Mouse (Mus musculus) lung, embryonic 14.5 days (tissue): Measurements from ENCODE around the gene Prss56. TPM values are rescaled to one million over a fixed set of nuclear protein-coding genes. Genes with fewer than 3 reads are reported as not detected.

ENCODE experiments used
- ATAC-seq: fragments of 200-750 bp; cut with Nextera tagmentation; 2 replicates; pipeline ENCODE4 v1.8.0; 2017; ENCODE audit warnings: mild to moderate bottlenecking, moderate TSS enrichment, moderate library complexity; ENCODE audit not compliant: insufficient read depth
- DNase-seq: peaks from one replicate; pipeline ENCODE4 v3.0.0-alpha.2; 2015
- H3K27ac ChIP-seq: fragments of 300-500 bp; sonication (generic); 2 replicates; pipeline ENCODE4 v1.5.1; 2014; ENCODE audit warnings: low read depth, mild to moderate bottlenecking, moderate library complexity
- H3K27me3 ChIP-seq: fragments of 300-500 bp; sonication (generic); 2 replicates; pipeline ENCODE4 v1.6.1; 2014; ENCODE audit warnings: low read length, control low read depth; ENCODE audit not compliant: insufficient read depth
- H3K36me3 ChIP-seq: fragments of 300-500 bp; sonication (generic); 2 replicates; pipeline ENCODE4 v1.6.1; 2014; ENCODE audit warnings: control low read depth; ENCODE audit not compliant: insufficient read depth
- H3K4me1 ChIP-seq: fragments of 300-500 bp; sonication (generic); 2 replicates; pipeline ENCODE4 v1.6.1; 2014; ENCODE audit warnings: antibody characterized with exemption, control low read depth; ENCODE audit not compliant: insufficient read depth
- H3K4me2 ChIP-seq: fragments of 300-500 bp; sonication (generic); 2 replicates; pipeline ENCODE4 v1.6.1; 2014; ENCODE audit warnings: mild to moderate bottlenecking
- H3K4me3 ChIP-seq: fragments of 300-500 bp; sonication (generic); 2 replicates; pipeline ENCODE4 v1.5.1; 2014; ENCODE audit warnings: low read depth, low read length
- H3K9ac ChIP-seq: fragments of 300-500 bp; sonication (generic); 2 replicates; pipeline ENCODE4 v1.6.1; 2014
- H3K9me3 ChIP-seq: fragments of 300-500 bp; sonication (generic); 2 replicates; pipeline ENCODE4 v1.6.1; 2016; ENCODE audit warnings: low read depth, low read length, control low read depth
- CTCF ChIP-seq: IDR thresholded peaks from 2 replicates; pipeline ENCODE4 v1.5.1; 2016; ENCODE audit warnings: antibody characterized with exemption, low read depth
- WGBS: fragments of 180-500 bp; shearing (Covaris S2); extraction: QIAGEN DNeasy Blood & Tissue Kit; methylation state at CpG from one replicate; pipeline ENCODE4 v1.1.7; 2014; 5-methylcytosine and 5-hydroxymethylcytosine counted together
- polyA plus RNA-seq: library from polyadenylated mRNA; unstranded; fragments of >200 nt; fragmentation: Nextera tagmentation; extraction: Ambion mirVana; gene quantifications from 2 replicates; pipeline ENCODE4 v1.2.1, GENCODE M21; 2014

Prss56 gene
- polyA plus RNA-seq, 1 experiment from 2014 or later = not detected

GRCm38 (mm10) chr1:87154501-87155120 is 28.5 kb upstream of the Prss56 start:
- Histone ChIP-seq H3K27ac (no peak overlapping the region), H3K4me3 (peak overlapping the region; percentile 32), H3K36me3 (no peaks in the 10 kb centered on the region), H3K27me3 (peaks cover 98% of the 10 kb centered on the region), H3K4me1 (no peaks in the 10 kb centered on the region), H3K9ac (no peak overlapping the region), H3K4me2 (peak overlapping the region; percentile 56), H3K9me3 (no peaks in the 10 kb centered on the region)
- 1% methylated on average over 56 of the region's 58 CpGs for WGBS
- DNase-seq (no peak), ATAC-seq (0 out of 2 replicates have a peak, but pooled peaks have one; percentile 16)
- TF ChIP-seq CTCF = peak; percentile 20; the same call in 1 of the 2 replicates

- under 1% methylated on average over 50 of the region's 56 CpGs for WGBS
- Histone ChIP-seq H3K27me3 (peaks cover 88% of the 10 kb centered on the region), H3K9ac (no peak overlapping the region; the same call in 1 of the 2 replicates), H3K4me1 (no peaks in the 10 kb centered on the region), H3K4me3 (peak overlapping the region; percentile 33), H3K36me3 (no peaks in the 10 kb centered on the region), H3K9me3 (no peaks in the 10 kb centered on the region), H3K4me2 (peak overlapping the region; percentile 60), H3K27ac (no peak overlapping the region)
- no peak; the same call in 1 of the 2 replicates for ATAC-seq
- DNase-seq = peak; percentile 59
- no peak for TF ChIP-seq CTCF
Measured at GRCm38 (mm10) chr1:87155531-87156198, 27.4 kb upstream of the Prss56 start.

GRCm38 (mm10) chr1:87156199-87156587 is 26.9 kb upstream of the Prss56 start, which contains the start of gene Ecel1:
Ecel1 (minus strand) TSS chr1:87156521.
- Histone ChIP-seq H3K4me2 (peak within 1 kb of the TSS; percentile 60), H3K9me3 (no peaks in the 10 kb centered on the region), H3K9ac (no peak within 1 kb of the TSS; the same call in 1 of the 2 replicates), H3K27ac (no peak within 1 kb of the TSS), H3K4me3 (peak within 1 kb of the TSS; percentile 33), H3K36me3 (no peaks in the 10 kb centered on the region), H3K27me3 (peaks cover 83% of the 10 kb centered on the region), H3K4me1 (no peaks in the 10 kb centered on the region)
- no peak for TF ChIP-seq CTCF
- 2% methylated on average over 12 of the region's 12 CpGs for WGBS
- ATAC-seq (no peak), DNase-seq (no peak)

- H3K27me3 ChIP-seq = peaks cover 51% of the 10 kb centered on the region
- ATAC-seq (no peak), DNase-seq (no peak)
- no peaks in the 10 kb centered on the region for H3K4me1 ChIP-seq
- no peaks in the 10 kb centered on the region for H3K36me3 ChIP-seq
- no peak overlapping the region for H3K9ac ChIP-seq
- no peak overlapping the region for H3K27ac ChIP-seq
- no peaks in the 10 kb centered on the region for H3K9me3 ChIP-seq
- H3K4me2 ChIP-seq = no peak overlapping the region
- no peak overlapping the region for H3K4me3 ChIP-seq
- no peak for TF ChIP-seq CTCF
- WGBS = 74% methylated on average over 3 of the region's 3 CpGs
Measured at GRCm38 (mm10) chr1:87159396-87159795, 23.7 kb upstream of the Prss56 start.

GRCm38 (mm10) chr1:87164164-87164795 is 18.8 kb upstream of the Prss56 start:
- H3K27ac ChIP-seq = no peak overlapping the region
- DNase-seq = no peak
- no peak for ATAC-seq

GRCm38 (mm10) chr1:87164796-87165184 is 18.3 kb upstream of the Prss56 start:
- Histone ChIP-seq H3K4me2 (no peak overlapping the region), H3K27ac (no peak overlapping the region), H3K4me3 (no peak overlapping the region), H3K9ac (no peak overlapping the region), H3K36me3 (no peaks in the 10 kb centered on the region), H3K27me3 (peaks cover 16% of the 10 kb centered on the region; the same call in 1 of the 2 replicates), H3K4me1 (no peaks in the 10 kb centered on the region), H3K9me3 (no peaks in the 10 kb centered on the region)
- DNase-seq = no peak
- 49% methylated on average over 9 of the region's 9 CpGs for WGBS
- ATAC-seq = no peak
- TF ChIP-seq CTCF = no peak

More at GRCm38 (mm10) chr1:87164164-87164795, 18.8 kb upstream of the Prss56 start:
- H3K4me1 ChIP-seq = no peaks in the 10 kb centered on the region
- no peak for TF ChIP-seq CTCF
- H3K4me3 ChIP-seq = no peak overlapping the region
- no peaks in the 10 kb centered on the region for H3K36me3 ChIP-seq
- H3K4me2 ChIP-seq = no peak overlapping the region
- no peaks in the 10 kb centered on the region for H3K9me3 ChIP-seq
- WGBS = 21% methylated on average over 10 of the region's 11 CpGs
- no peak overlapping the region for H3K9ac ChIP-seq
- 0 out of 2 replicates have a peak, but pooled peaks cover 13% of the 10 kb centered on the region for H3K27me3 ChIP-seq

- DNase-seq (no peak), ATAC-seq (no peak)
- Histone ChIP-seq H3K36me3 (no peaks in the 10 kb centered on the region), H3K9ac (0 out of 2 replicates have a peak overlapping the region, but pooled peaks have one; percentile 3), H3K27ac (no peak overlapping the region), H3K4me3 (no peak overlapping the region), H3K27me3 (peaks cover 21% of the 10 kb centered on the region), H3K4me2 (peak overlapping the region; percentile 31; the same call in 1 of the 2 replicates), H3K9me3 (no peaks in the 10 kb centered on the region), H3K4me1 (no peaks in the 10 kb centered on the region)
- no peak for TF ChIP-seq CTCF
- 11% methylated on average over 18 of the region's 19 CpGs for WGBS
Measured at GRCm38 (mm10) chr1:87170458-87170857, 12.7 kb upstream of the Prss56 start.
